Mouse (Mus musculus): Measurements from ENCODE around the gene Irak4.
A peak's percentile ranks its signal among the peaks of the same experiment; 100 is the strongest.

Irak4 gene

GRCm38 (mm10) chr15:94558895-94559656, 15.6 kb downstream of the Irak4 start:
- DNase-seq (ENCODE audit: low spot score in 2 of 2): no peak

DNA sequence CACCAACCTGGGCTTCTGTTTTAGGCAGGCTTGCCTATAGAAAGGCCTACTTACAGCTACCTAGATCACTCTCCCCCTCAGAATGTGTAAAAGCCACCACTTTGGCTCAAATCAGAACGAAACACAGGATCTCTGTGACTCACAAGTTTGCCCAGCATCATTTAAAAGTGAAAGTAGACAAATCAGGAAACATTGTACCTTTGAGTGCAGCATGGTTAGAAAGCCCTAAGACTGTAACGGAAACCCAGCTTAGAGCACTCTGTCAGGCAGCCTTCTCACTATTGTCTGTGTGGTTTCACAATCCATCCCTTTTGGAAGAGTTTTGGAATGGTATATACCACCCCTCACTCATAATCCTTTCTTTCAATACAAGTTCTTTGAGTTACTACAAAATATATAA, 21.5 kb downstream of the Irak4 start:
- DNase-seq (ENCODE audit: low spot score in 2 of 2): no peak

- no peak for DNase-seq (ENCODE audit: low spot score in 2 of 2)
Observed at GRCm38 (mm10) chr15:94565854-94566253, 22.4 kb downstream of the Irak4 start.

- no peak for DNase-seq (ENCODE audit: low spot score in 2 of 2)
Observed at GRCm38 (mm10) chr15:94568496-94569182, 25.2 kb downstream of the Irak4 start.

DNA sequence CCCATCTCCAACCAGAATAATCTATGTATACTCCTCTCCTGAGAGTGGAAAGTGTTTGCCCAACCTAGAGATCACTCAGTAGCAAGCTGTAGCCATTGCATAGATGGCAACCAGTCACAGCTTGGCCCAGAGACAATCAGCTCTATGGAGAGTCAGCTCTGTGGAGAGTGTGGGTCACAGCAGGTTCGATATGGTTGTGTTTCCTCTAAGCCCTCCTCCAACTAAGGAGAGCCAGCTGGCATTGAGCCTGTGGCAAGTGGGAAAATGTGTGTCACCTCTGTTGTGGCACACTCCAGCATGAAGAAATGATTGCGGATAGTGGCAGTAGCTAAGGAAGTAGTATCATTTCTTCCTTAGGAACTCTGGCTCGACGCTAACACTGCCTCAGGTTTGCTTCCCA, 28.1 kb downstream of the Irak4 start:
- no peak for DNase-seq (ENCODE audit: low spot score in 2 of 2)

DNA sequence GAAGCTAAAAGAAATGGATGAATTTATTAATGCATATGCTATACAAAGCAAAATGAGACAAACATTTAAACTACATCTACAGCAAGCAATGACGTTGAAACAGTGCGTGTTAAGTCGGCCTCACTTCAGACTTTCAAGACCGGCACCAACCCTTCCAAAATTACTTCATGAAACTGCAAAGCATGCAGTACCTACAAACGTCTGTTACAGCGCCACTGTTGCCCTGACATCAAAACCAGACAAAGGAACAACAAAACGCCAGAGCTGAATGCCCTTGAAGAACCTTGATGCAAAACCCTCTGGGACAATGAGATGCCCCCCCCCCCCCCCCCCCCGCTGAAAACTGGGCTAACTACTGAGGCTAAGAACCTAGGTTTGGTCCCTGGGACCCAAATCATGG, 29.3 kb downstream of the Irak4 start:
- no peak for DNase-seq (ENCODE audit: low spot score in 2 of 2)

GRCm38 (mm10) chr15:94574566-94575268, 31.3 kb downstream of the Irak4 start:
- no peak for DNase-seq (ENCODE audit: low spot score in 2 of 2)

DNA sequence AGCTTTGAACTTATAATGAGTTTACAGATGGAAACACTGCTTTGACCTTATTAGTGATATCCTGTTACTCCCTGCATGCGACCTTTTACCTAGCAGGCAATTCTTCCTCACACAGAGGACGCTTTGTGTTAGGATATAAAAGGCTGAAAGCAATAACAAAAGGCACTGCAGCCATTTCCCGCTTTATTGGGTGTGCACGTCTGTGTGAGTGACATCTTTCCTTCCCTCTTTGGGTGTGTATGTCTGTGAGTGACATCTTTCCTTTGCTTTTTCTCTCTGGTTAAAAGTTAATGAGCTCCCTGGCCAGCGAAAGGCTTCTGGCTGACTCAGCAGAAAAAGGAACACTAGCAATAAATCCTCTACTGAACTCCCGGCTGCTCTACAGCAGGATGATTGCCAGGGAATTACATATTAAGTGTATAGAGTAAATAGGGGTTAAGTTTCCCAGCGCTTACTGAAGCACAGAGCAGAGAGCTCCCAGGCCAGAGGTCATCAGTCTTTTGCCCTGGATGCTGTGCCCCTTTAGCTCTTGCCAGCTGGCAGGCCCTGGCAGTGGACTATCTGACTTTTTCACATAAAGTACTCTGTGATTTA, 38.7 kb downstream of the Irak4 start:
- no peak for DNase-seq (ENCODE audit: low spot score in 2 of 2)

DNA sequence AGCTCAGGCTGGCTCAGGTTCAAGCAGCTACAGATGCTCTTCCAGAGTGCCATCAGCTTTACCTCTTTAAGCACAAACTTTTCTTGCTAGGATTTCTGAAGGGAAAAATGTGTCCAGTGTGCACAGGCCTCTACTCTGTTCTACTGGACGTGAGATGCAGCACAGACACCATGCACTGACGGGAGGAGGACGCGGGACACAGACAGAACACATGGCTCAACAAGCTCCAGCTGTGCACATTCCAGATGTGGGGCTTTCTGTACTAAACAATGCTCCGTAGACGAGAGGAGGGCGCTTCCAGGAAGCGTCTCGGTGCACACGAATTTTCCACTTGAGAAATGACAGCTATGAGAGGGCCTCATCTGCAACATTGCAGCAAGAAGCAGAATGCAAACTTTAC, 39.7 kb downstream of the Irak4 start:
- DNase-seq (ENCODE audit: low spot score in 2 of 2): no peak

- DNase-seq (ENCODE audit: low spot score in 2 of 2): no peak
Observed at GRCm38 (mm10) chr15:94584738-94585137, 41.3 kb downstream of the Irak4 start.

DNA sequence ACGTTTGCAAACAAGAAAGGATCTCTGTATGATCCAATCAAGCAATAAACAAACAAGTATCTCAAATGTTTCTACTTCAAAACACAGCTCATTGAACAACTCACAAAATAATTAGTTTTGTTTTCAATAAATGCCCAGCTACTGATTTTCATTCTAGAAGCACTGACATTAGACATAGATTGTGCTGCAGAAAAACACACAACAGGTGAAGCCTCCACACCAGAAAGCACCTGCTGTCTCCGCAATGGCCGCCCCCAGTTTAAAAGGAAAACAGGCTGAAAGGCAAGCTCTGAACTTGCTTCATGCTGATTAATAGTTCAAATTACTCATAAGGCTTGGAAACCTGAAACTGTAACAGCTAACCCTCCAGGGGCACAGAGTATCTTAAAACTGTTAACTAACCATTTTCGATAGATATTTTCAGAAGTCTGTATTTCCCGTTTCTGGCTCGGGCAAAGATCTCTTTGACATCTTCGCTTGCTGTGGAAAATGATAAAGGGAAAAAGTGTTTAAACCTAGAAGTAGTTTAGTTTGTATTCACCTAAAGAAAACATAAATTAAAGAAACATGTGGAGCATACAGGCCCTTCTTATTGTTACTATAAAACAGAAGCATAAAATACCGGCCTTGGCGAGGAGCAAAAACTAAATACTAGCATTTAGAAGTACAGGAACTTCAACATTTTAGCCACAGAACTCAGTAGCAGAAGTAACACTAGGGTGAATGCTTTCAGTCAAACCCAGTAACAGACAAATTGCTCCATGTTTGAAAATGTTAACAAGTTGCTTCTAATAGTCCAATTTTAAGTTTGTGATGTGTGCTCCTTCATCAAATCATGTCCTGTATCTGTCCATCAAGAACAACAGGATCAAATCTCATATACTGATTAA, 44.6 kb downstream of the Irak4 start:
- DNase-seq (ENCODE audit: low spot score in 2 of 2): no peak

- peak; percentile 86 to 96 for DNase-seq (ENCODE audit: low spot score in 2 of 2)
Observed at GRCm38 (mm10) chr15:94589219-94590075, 46.0 kb downstream of the Irak4 start, which contains the start of gene Twf1. TSS of gene Twf1 (minus strand) at chr15:94589889.

- DNase-seq (ENCODE audit: low spot score in 2 of 2): no peak
Observed at GRCm38 (mm10) chr15:94590083-94590482, 46.6 kb downstream of the Irak4 start.

DNA sequence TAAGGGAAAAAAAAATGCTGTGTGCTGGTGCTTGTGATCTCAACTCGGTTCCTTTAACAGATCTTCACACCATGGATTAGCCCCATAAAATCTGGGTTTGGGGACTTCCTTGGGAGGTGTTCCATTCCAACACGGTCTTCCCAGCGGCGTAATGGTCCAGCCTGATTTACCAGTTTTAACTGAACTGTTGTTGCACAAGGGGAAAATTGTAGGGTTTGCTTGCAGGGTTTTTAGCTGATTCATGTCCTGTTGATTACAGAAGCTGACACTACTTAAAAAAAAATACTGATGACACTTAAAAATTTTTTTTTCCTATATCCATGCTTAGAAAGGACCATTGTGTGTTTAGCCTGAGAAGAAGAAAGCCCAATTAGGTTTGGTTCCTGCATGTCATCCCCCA, 47.9 kb downstream of the Irak4 start:
- no peak for DNase-seq (ENCODE audit: low spot score in 2 of 2)

GRCm38 (mm10) chr15:94593586-94593985, 50.1 kb downstream of the Irak4 start:
- DNase-seq (ENCODE audit: low spot score in 2 of 2): no peak

- DNase-seq (ENCODE audit: low spot score in 2 of 2): no peak
Observed at GRCm38 (mm10) chr15:94600145-94600707, 56.8 kb downstream of the Irak4 start.

DNA sequence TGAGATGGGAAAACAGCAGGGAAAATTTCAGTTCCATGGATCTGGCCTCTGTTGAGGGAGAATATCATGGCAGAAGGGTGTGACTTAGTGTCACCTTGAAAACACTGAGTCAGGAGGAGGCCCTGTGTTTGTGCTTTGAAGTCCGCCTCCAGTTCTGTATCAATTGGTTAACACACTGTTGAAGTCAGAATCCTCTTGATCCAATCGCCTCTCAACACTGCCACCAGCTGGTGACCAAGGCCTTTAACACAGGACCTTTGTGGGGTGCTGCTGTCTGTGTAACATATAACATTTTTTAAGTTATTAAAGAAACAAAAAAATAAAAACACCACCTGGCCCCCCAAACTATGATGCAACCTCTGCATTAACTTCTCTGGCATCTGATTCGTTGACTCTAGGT, 57.9 kb downstream of the Irak4 start:
- DNase-seq (ENCODE audit: low spot score in 2 of 2): peak in 1 of 2 experiments; percentile 24

DNA sequence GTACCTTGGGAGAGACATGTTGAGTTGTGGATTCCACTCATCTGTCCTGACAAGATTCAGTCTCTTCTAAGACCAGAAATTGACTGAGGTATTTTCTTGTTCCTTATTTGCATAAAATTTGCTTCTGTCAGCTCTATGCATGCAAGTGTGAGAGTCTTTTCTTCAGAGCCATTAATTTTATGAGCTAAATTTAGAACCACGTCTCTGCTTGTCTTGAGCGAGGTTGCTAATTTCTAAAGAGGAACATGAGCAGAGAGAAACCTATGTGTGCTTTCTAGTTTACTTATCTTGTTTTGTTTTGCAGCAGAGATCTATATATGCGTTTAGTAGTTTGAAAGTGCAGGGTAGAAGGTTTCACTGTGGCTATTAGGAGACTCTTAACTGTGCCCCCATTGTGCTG, 59.0 kb downstream of the Irak4 start:
- DNase-seq (ENCODE audit: low spot score in 2 of 2): no peak

GRCm38 (mm10) chr15:94607768-94608167, 64.3 kb downstream of the Irak4 start:
- DNase-seq (ENCODE audit: low spot score in 2 of 2): peak; percentile 47 to 56

GRCm38 (mm10) chr15:94616036-94616435, 72.6 kb downstream of the Irak4 start:
- no peak for DNase-seq (ENCODE audit: low spot score in 2 of 2)

Measured in left cerebral cortex, adult 9 months (tissue).